Mouse (Mus musculus) limb, embryonic 14.5 days (tissue): ENCODE results near the gene Plscr3. TPM values are rescaled to one million over a fixed set of nuclear protein-coding genes. Genes with fewer than 3 reads are reported as not detected.
A peak's percentile ranks its signal among the peaks of the same experiment; 100 is the strongest.
"Not testable (repeated sequence)": the region's sequence is repeated elsewhere in the genome, so short reads cannot be mapped to it uniquely, and the experiment has no call there.

Experiments used
- ATAC-seq: fragments of 200-750 bp; cut with Nextera tagmentation; 2 replicates; pipeline ENCODE4 v1.8.0; 2017; ENCODE audit warnings: low read depth, moderate number of reproducible peaks, moderate TSS enrichment; ENCODE audit not compliant: low FRiP score
- DNase-seq: peaks from one replicate; pipeline ENCODE4 v3.0.0-alpha.2; 2015; ENCODE audit warnings: low spot score
- H3K27ac ChIP-seq: fragments of 300-500 bp; sonication (generic); replicated peaks from 2 replicates; pipeline ENCODE4 v1.5.1; 2014; ENCODE audit warnings: low read depth, mild to moderate bottlenecking, low read length, moderate library complexity, mixed read lengths
- H3K27me3 ChIP-seq: fragments of 300-500 bp; sonication (generic); 2 replicates; pipeline ENCODE4 v1.6.1; 2014; ENCODE audit warnings: low read length, mixed read lengths; ENCODE audit not compliant: control insufficient read depth, insufficient read depth
- H3K36me3 ChIP-seq: fragments of 300-500 bp; sonication (generic); 2 replicates; pipeline ENCODE4 v1.6.1; 2014; ENCODE audit warnings: mild to moderate bottlenecking, low read length, moderate library complexity, mixed read lengths; ENCODE audit not compliant: control insufficient read depth, insufficient read depth
- H3K4me1 ChIP-seq: fragments of 300-500 bp; sonication (generic); 2 replicates; pipeline ENCODE4 v1.6.1; 2014; ENCODE audit warnings: antibody characterized with exemption, low read length, mixed read lengths; ENCODE audit not compliant: control insufficient read depth, insufficient read depth
- H3K4me2 ChIP-seq: fragments of 300-500 bp; sonication (generic); replicated peaks from 2 replicates; pipeline ENCODE4 v1.6.1; 2014; ENCODE audit warnings: low read depth, mild to moderate bottlenecking, low read length, moderate library complexity; ENCODE audit not compliant: severe bottlenecking
- H3K4me3 ChIP-seq: fragments of 300-500 bp; sonication (generic); replicated peaks from 2 replicates; pipeline ENCODE4 v1.5.1; 2014; ENCODE audit warnings: low read length
- H3K9ac ChIP-seq: fragments of 300-500 bp; sonication (generic); 2 replicates; pipeline ENCODE4 v1.6.1; 2014; ENCODE audit warnings: mild to moderate bottlenecking, low read depth, low read length, moderate library complexity; ENCODE audit not compliant: severe bottlenecking
- H3K9me3 ChIP-seq: fragments of 300-500 bp; sonication (generic); 2 replicates; pipeline ENCODE4 v1.6.1; 2016; ENCODE audit warnings: low read length; ENCODE audit not compliant: control insufficient read depth
- POLR2A ChIP-seq: fragments of 200-500 bp; IDR thresholded peaks from 2 replicates; pipeline ENCODE4 v1.8.0; 2012; ENCODE audit warnings: inconsistent platforms, mild to moderate bottlenecking, moderate library complexity, borderline replicate concordance; ENCODE audit not compliant: insufficient read depth, insufficient read length; ENCODE audit errors: extremely low read depth
- WGBS: fragments of 180-500 bp; shearing (Covaris S2); extraction: QIAGEN DNeasy Blood & Tissue Kit; methylation state at CpG from one replicate; pipeline ENCODE4 v1.1.7; 2014; 5-methylcytosine and 5-hydroxymethylcytosine counted together
- polyA plus RNA-seq, 2 experiments: library from polyadenylated mRNA; depleted of rRNA in 1 of 2; stranded (reverse) in 1 of 2; unstranded in 1 of 2; fragments of >200 nt; fragmentation: Nextera tagmentation in 1 of 2; extraction: Ambion mirVana in 1 of 2; gene quantifications; 2 replicates each; pipeline versions ENCODE4 v1.2.1 to v1.2.3; 2012 to 2014

Gene Plscr3
- polyA plus RNA-seq, 2 experiments = 137 to 190 TPM

DNA sequence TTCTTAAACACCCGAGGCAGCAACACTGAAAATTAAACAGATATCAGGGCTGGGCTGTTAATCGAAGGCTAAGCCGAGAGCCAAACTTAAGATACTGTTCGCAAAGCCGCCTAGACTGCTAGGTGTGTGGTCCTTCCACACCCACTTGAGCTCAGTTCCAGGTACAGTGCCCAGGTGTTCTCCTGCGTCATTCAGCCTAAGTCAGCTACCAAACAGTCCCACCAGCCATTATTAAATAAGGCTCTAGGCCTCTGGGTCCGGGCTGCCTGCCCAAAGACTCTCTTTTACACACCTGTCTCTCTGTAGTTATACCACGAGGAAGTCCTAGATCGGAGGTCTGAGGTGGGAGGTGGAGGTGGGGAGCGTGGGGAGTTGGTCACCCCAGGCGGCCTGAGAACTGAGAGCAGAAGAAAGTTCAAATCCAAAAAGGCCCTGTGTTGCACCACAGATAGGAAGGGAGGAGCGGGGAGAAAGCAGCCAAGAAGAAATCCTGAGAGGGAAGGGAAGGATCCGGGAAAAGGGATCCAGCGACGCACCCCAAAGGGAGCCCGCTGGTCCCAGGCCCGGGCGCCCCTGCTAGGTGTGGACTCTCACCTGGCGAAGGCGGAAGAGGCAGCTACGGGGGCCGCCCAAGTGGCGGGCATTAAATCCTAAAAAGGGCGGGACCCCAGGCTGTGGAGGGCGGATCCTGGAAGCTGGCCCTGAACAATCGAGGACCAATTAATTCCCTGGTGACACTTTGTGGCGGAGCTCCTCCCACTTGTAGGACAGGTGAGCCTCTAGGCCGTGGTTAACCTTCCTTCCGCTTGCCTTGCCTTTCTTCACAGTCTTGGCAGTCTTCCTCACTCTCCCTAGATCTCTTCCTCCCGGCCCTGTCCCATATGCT is 12.2 kb downstream of the Plscr3 start, which contains the start of gene Tnk1:
TSS of gene Tnk1 (minus strand) at position 618 of the 886 bp plus-strand sequence.
- no peaks in the 10 kb centered on the region for H3K36me3 ChIP-seq
- WGBS = 22% methylated on average over 28 of the region's 30 CpGs
- 0 out of 2 replicates have a peak within 1 kb of the TSS, but pooled peaks have one; percentile 25 for H3K9ac ChIP-seq
- TF ChIP-seq POLR2A = no peak
- H3K4me1 ChIP-seq = no peaks in the 10 kb centered on the region
- H3K27ac ChIP-seq = no peak within 1 kb of the TSS
- 0 out of 2 replicates have a peak within 1 kb of the TSS, but pooled peaks have one; percentile 4 for H3K4me3 ChIP-seq
- DNase-seq = no peak
- ATAC-seq = no peak
- H3K27me3 ChIP-seq = 0 out of 2 replicates have a peak, but pooled peaks cover 15% of the 10 kb centered on the region
- H3K4me2 ChIP-seq = peak within 1 kb of the TSS; percentile 15
- no peaks in the 10 kb centered on the region for H3K9me3 ChIP-seq

DNA sequence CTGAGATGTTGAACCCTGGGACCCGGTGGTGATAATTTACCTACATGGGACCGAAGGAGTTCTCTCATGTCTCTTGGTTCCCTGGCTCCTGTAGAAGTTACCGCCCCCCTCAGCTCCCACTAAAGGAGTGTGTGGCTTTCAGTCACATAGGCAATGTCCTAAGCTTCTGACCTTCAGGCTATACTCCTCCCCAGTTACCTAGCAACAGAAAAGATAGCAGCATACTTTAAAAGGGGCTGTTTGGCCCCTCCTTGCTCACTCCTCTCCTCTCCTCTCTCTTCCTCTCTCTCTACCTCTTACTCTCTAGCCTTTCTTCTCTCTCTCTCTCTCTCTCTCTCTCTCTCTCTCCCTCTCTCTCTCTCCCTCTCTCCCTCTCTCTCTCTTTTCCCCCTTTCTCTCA is 17.6 kb downstream of the Plscr3 start:
- 84% methylated on average over 3 of the region's 3 CpGs for WGBS
- not testable (repeated sequence) for H3K36me3 ChIP-seq, ATAC-seq

GRCm38 (mm10) chr11:69864138-69864860 is 18.1 kb downstream of the Plscr3 start:
- H3K4me3 ChIP-seq = no peak overlapping the region
- no peak for TF ChIP-seq POLR2A

More for the DNA sequence above, 17.6 kb downstream of the Plscr3 start:
- H3K4me1 ChIP-seq, H3K4me3 ChIP-seq, H3K4me2 ChIP-seq, H3K27me3 ChIP-seq, H3K9ac ChIP-seq, H3K27ac ChIP-seq, DNase-seq, H3K9me3 ChIP-seq: not testable (repeated sequence)

GRCm38 (mm10) chr11:69865561-69865960 is 19.4 kb downstream of the Plscr3 start:
- WGBS = 84% methylated on average over 9 of the region's 9 CpGs
- no peak for TF ChIP-seq POLR2A
- Histone ChIP-seq H3K9me3 (no peaks in the 10 kb centered on the region), H3K36me3 (no peaks in the 10 kb centered on the region), H3K4me1 (no peaks in the 10 kb centered on the region), H3K27me3 (no peaks in the 10 kb centered on the region), H3K27ac (no peak overlapping the region), H3K9ac (no peak overlapping the region), H3K4me2 (no peak overlapping the region), H3K4me3 (no peak overlapping the region)
- ATAC-seq (no peak), DNase-seq (no peak)

More at GRCm38 (mm10) chr11:69864138-69864860, 18.1 kb downstream of the Plscr3 start:
- ATAC-seq = no peak
- no peaks in the 10 kb centered on the region for H3K36me3 ChIP-seq
- no peaks in the 10 kb centered on the region for H3K9me3 ChIP-seq
- no peak for DNase-seq
- H3K27ac ChIP-seq = no peak overlapping the region
- 47% methylated on average over 8 of the region's 8 CpGs for WGBS
- H3K9ac ChIP-seq = no peak overlapping the region
- no peak overlapping the region for H3K4me2 ChIP-seq
- 0 out of 2 replicates have a peak, but pooled peaks cover under 1% of the 10 kb centered on the region for H3K27me3 ChIP-seq
- H3K4me1 ChIP-seq = no peaks in the 10 kb centered on the region

DNA sequence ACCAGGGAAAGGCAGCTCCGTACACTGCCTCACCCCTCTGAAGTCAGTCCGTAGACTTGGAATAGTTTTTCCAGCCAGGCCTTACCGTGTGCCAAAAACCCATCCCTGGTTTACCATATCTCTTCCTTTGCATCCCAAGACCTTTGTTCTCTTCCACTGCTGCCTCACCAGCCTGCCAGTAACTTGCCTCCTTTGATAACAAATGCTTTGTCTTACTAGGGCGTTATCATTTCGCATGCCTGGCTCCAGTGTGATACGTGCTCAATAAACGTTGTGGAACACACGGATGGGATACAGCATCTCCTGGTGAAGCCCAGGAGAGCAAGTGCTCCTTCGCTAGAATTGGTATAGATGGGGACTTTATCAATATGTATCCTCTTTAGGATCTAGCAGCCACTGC is 21.2 kb downstream of the Plscr3 start:
- Histone ChIP-seq H3K27ac (no peak overlapping the region), H3K4me1 (no peaks in the 10 kb centered on the region), H3K36me3 (no peaks in the 10 kb centered on the region), H3K9me3 (no peaks in the 10 kb centered on the region), H3K4me2 (no peak overlapping the region), H3K27me3 (no peaks in the 10 kb centered on the region), H3K4me3 (no peak overlapping the region), H3K9ac (no peak overlapping the region)
- DNase-seq (no peak), ATAC-seq (no peak)
- WGBS = 70% methylated on average over 9 of the region's 9 CpGs
- no peak for TF ChIP-seq POLR2A
